Mouse (Mus musculus) stomach, postnatal 0 days (tissue): Measurements from ENCODE around the gene Tfdp2. TPM values are rescaled to one million over a fixed set of nuclear protein-coding genes. Genes with fewer than 3 reads are reported as not detected.
"Not testable (repeated sequence)": the region's sequence is repeated elsewhere in the genome, so short reads cannot be mapped to it uniquely, and the experiment has no call there.

ENCODE experiments used
- ATAC-seq: fragments of 200-750 bp; cut with Nextera tagmentation; 2 replicates; pipeline ENCODE4 v1.8.0; 2017; ENCODE audit not compliant: low FRiP score, low TSS enrichment
- DNase-seq: peaks from one replicate; pipeline ENCODE4 v3.0.0-alpha.2; 2016; ENCODE audit warnings: low spot score
- H3K27ac ChIP-seq: fragments of 300-500 bp; sonication (generic); replicated peaks from 2 replicates; pipeline ENCODE4 v1.5.1; 2014; ENCODE audit warnings: mild to moderate bottlenecking, control low read depth
- H3K27me3 ChIP-seq: fragments of 300-500 bp; sonication (generic); 2 replicates; pipeline ENCODE4 v1.6.1; 2014; ENCODE audit warnings: low read length; ENCODE audit not compliant: control insufficient read depth, insufficient read depth
- H3K36me3 ChIP-seq: fragments of 300-500 bp; sonication (generic); 2 replicates; pipeline ENCODE4 v1.6.1; 2014; ENCODE audit warnings: low read length, mixed read lengths; ENCODE audit not compliant: control insufficient read depth, insufficient read depth
- H3K4me1 ChIP-seq: fragments of 300-500 bp; sonication (generic); replicated peaks from 2 replicates; pipeline ENCODE4 v1.6.1; 2014; ENCODE audit warnings: antibody characterized with exemption; ENCODE audit not compliant: control insufficient read depth, insufficient read depth
- H3K4me2 ChIP-seq: fragments of 300-500 bp; sonication (generic); replicated peaks from 2 replicates; pipeline ENCODE4 v1.6.1; 2014; ENCODE audit warnings: low read depth, mild to moderate bottlenecking, control low read depth, moderate library complexity
- H3K4me3 ChIP-seq: fragments of 300-500 bp; sonication (generic); 2 replicates; pipeline ENCODE4 v1.5.1; 2014; ENCODE audit warnings: low read depth, low read length, control low read depth
- H3K9ac ChIP-seq: fragments of 300-500 bp; sonication (generic); 2 replicates; pipeline ENCODE4 v1.6.1; 2014; ENCODE audit warnings: mild to moderate bottlenecking, low read length, control low read depth, mixed read lengths
- H3K9me3 ChIP-seq: fragments of 300-500 bp; sonication (generic); 2 replicates; pipeline ENCODE4 v1.6.1; 2016; ENCODE audit warnings: low read length; ENCODE audit not compliant: control insufficient read depth
- CTCF ChIP-seq: IDR thresholded peaks from 2 replicates; pipeline ENCODE4 v1.5.1; 2016; ENCODE audit warnings: antibody characterized with exemption, low read depth, mild to moderate bottlenecking, moderate library complexity
- EP300 ChIP-seq: optimal IDR thresholded peaks from 2 replicates; pipeline ENCODE3; 2016; ENCODE audit warnings: antibody characterized with exemption
- WGBS: fragments of 180-500 bp; shearing (Covaris S2); extraction: QIAGEN DNeasy Blood & Tissue Kit; methylation state at CpG from one replicate; pipeline ENCODE4 v1.1.7; 2014; 5-methylcytosine and 5-hydroxymethylcytosine counted together
- polyA plus RNA-seq: library from polyadenylated mRNA; unstranded; fragments of >200 nt; fragmentation: Nextera tagmentation; extraction: Ambion mirVana; gene quantifications from 2 replicates; pipeline ENCODE4 v1.2.1, GENCODE M21; 2015

Tfdp2 gene
- polyA plus RNA-seq, 1 experiment from 2014 or later: 28.8 TPM

- Histone ChIP-seq H3K4me1 (no peaks in the 10 kb centered on the region), H3K27me3 (no peaks in the 10 kb centered on the region), H3K4me2 (no peak overlapping the region), H3K9me3 (no peaks in the 10 kb centered on the region), H3K36me3 (0 out of 2 replicates have a peak, but pooled peaks cover 3% of the 10 kb centered on the region), H3K9ac (no peak overlapping the region), H3K27ac (no peak overlapping the region), H3K4me3 (no peak overlapping the region)
- DNase-seq: no peak
- 95% methylated on average over 7 of the region's 7 CpGs for WGBS
- TF ChIP-seq EP300: no peak
- no peak for TF ChIP-seq CTCF
- ATAC-seq: no peak
Measured at GRCm38 (mm10) chr9:96163443-96163842, 32.6 kb upstream of the Tfdp2 start.

GRCm38 (mm10) chr9:96163983-96164382, 32.1 kb upstream of the Tfdp2 start:
- not testable (repeated sequence) for DNase-seq, H3K27me3 ChIP-seq, H3K4me2 ChIP-seq, H3K9me3 ChIP-seq, H3K4me3 ChIP-seq, ATAC-seq, H3K36me3 ChIP-seq, H3K27ac ChIP-seq, H3K4me1 ChIP-seq, H3K9ac ChIP-seq
- WGBS: 97% methylated on average over 13 of the region's 15 CpGs

DNA sequence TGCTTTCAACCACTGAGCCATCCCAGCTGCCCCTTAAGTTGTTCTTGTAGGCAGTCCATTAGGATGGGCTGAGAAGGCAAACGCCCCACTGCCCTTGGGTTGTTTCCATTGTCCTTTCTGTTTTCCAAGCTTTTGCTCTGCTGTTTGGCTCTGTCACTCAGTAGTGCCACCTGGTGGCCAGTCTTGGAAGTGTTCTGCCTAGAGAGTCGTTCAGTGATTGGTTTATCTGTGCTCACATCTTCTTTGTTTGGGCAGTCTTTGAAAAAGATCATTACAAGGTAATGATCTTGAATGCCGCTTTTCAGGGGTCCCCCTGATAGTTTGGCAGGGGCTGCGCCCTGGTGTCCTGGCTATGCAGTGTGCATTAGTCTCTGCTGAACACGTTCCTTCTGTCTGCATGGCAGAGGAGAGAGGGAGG, 28.9 kb upstream of the Tfdp2 start:
- Histone ChIP-seq H3K27me3 (no peaks in the 10 kb centered on the region), H3K4me3 (no peak overlapping the region), H3K4me2 (no peak overlapping the region), H3K4me1 (no peaks in the 10 kb centered on the region), H3K9me3 (no peaks in the 10 kb centered on the region), H3K27ac (no peak overlapping the region), H3K9ac (no peak overlapping the region), H3K36me3 (0 out of 2 replicates have a peak, but pooled peaks cover 3% of the 10 kb centered on the region)
- 38% methylated on average over 5 of the region's 5 CpGs for WGBS
- TF ChIP-seq EP300: no peak
- TF ChIP-seq CTCF: peak; percentile 91
- ATAC-seq (0 out of 2 replicates have a peak, but pooled peaks have one; percentile 35), DNase-seq (peak; percentile 74)

GRCm38 (mm10) chr9:96170600-96170999, 25.5 kb upstream of the Tfdp2 start:
- Histone ChIP-seq H3K27ac (no peak overlapping the region), H3K27me3 (no peaks in the 10 kb centered on the region), H3K9ac (no peak overlapping the region), H3K9me3 (no peaks in the 10 kb centered on the region), H3K4me1 (no peaks in the 10 kb centered on the region), H3K4me2 (no peak overlapping the region), H3K4me3 (no peak overlapping the region), H3K36me3 (peaks cover 10% of the 10 kb centered on the region; the same call in 1 of the 2 replicates)
- TF ChIP-seq CTCF: no peak
- no peak for TF ChIP-seq EP300
- DNase-seq (no peak), ATAC-seq (no peak)
- WGBS: 68% methylated on average over 3 of the region's 3 CpGs

DNA sequence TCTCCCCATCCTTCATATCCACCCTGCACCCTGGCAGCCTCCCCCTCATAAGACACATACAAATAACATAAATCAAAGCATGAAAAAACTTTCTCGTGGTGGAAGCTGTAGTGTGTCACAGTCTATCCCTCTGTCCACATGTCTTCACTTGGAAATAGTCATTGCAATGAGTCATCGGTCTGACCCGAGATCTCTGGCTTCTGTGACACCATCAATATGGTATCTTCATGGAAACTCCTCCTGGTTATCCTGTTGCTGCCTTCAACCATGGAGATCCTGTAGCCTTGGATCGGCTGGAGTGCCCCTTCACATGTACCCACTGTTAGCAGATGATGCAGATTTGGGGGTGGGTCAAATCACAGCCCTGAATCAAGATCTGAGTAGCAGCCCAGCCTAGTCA, 11.2 kb upstream of the Tfdp2 start:
- H3K9me3 ChIP-seq: no peaks in the 10 kb centered on the region
- H3K27ac ChIP-seq: no peak overlapping the region
- 0 out of 2 replicates have a peak, but pooled peaks cover 3% of the 10 kb centered on the region for H3K36me3 ChIP-seq
- H3K9ac ChIP-seq: no peak overlapping the region
- H3K4me1 ChIP-seq: no peaks in the 10 kb centered on the region
- peak; percentile 45; the same call in 1 of the 2 replicates for ATAC-seq
- TF ChIP-seq CTCF (no peak), EP300 (no peak)
- no peak for DNase-seq
- H3K4me3 ChIP-seq: no peak overlapping the region
- H3K27me3 ChIP-seq: no peaks in the 10 kb centered on the region
- WGBS: 69% methylated on average over 4 of the region's 4 CpGs
- no peak overlapping the region for H3K4me2 ChIP-seq

DNA sequence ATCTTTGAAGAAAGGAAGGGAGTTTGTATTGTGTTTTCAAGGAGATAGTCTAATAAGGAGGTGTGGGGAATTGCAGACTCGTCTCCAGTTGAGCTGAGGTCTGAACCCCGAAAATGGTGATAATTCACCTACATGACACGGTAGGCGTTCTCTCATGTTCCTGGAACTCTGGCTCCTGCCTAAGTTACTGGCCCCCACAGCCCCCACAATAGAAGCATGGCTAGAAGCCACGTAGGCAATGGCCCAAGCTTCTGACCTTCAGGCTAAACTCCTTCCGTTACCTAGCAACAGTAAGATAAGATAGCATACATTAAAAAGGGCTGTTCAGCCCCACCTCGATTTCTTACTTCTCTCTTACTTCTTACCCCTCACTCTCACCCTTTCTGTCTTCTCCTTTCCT, 9.4 kb upstream of the Tfdp2 start:
- DNase-seq (peak; percentile 26), ATAC-seq (no peak)
- WGBS: 53% methylated on average over 7 of the region's 7 CpGs
- H3K9ac ChIP-seq: no peak overlapping the region
- 0 out of 2 replicates have a peak, but pooled peaks cover 3% of the 10 kb centered on the region for H3K36me3 ChIP-seq
- no peak overlapping the region for H3K4me2 ChIP-seq
- no peaks in the 10 kb centered on the region for H3K27me3 ChIP-seq
- H3K9me3 ChIP-seq: no peaks in the 10 kb centered on the region
- TF ChIP-seq EP300: no peak
- TF ChIP-seq CTCF: no peak
- no peak overlapping the region for H3K27ac ChIP-seq
- no peak overlapping the region for H3K4me3 ChIP-seq
- no peaks in the 10 kb centered on the region for H3K4me1 ChIP-seq
